Mouse (Mus musculus) stomach, postnatal 0 days (tissue): Measurements from ENCODE around the gene Ncstn. TPM values are rescaled to one million over a fixed set of nuclear protein-coding genes. Genes with fewer than 3 reads are reported as not detected.

Experiments
- ATAC-seq: fragments of 200-750 bp; cut with Nextera tagmentation; 2 replicates; pipeline ENCODE4 v1.8.0; 2017; ENCODE audit not compliant: low FRiP score, low TSS enrichment
- DNase-seq: peaks from one replicate; pipeline ENCODE4 v3.0.0-alpha.2; 2016; ENCODE audit warnings: low spot score
- H3K27ac ChIP-seq: fragments of 300-500 bp; sonication (generic); replicated peaks from 2 replicates; pipeline ENCODE4 v1.5.1; 2014; ENCODE audit warnings: mild to moderate bottlenecking, control low read depth
- H3K27me3 ChIP-seq: fragments of 300-500 bp; sonication (generic); 2 replicates; pipeline ENCODE4 v1.6.1; 2014; ENCODE audit warnings: low read length; ENCODE audit not compliant: control insufficient read depth, insufficient read depth
- H3K36me3 ChIP-seq: fragments of 300-500 bp; sonication (generic); 2 replicates; pipeline ENCODE4 v1.6.1; 2014; ENCODE audit warnings: low read length, mixed read lengths; ENCODE audit not compliant: control insufficient read depth, insufficient read depth
- H3K4me1 ChIP-seq: fragments of 300-500 bp; sonication (generic); replicated peaks from 2 replicates; pipeline ENCODE4 v1.6.1; 2014; ENCODE audit warnings: antibody characterized with exemption; ENCODE audit not compliant: control insufficient read depth, insufficient read depth
- H3K4me2 ChIP-seq: fragments of 300-500 bp; sonication (generic); replicated peaks from 2 replicates; pipeline ENCODE4 v1.6.1; 2014; ENCODE audit warnings: low read depth, mild to moderate bottlenecking, control low read depth, moderate library complexity
- H3K4me3 ChIP-seq: fragments of 300-500 bp; sonication (generic); 2 replicates; pipeline ENCODE4 v1.5.1; 2014; ENCODE audit warnings: low read depth, low read length, control low read depth
- H3K9ac ChIP-seq: fragments of 300-500 bp; sonication (generic); 2 replicates; pipeline ENCODE4 v1.6.1; 2014; ENCODE audit warnings: mild to moderate bottlenecking, low read length, control low read depth, mixed read lengths
- H3K9me3 ChIP-seq: fragments of 300-500 bp; sonication (generic); 2 replicates; pipeline ENCODE4 v1.6.1; 2016; ENCODE audit warnings: low read length; ENCODE audit not compliant: control insufficient read depth
- CTCF ChIP-seq: IDR thresholded peaks from 2 replicates; pipeline ENCODE4 v1.5.1; 2016; ENCODE audit warnings: antibody characterized with exemption, low read depth, mild to moderate bottlenecking, moderate library complexity
- EP300 ChIP-seq: optimal IDR thresholded peaks from 2 replicates; pipeline ENCODE3; 2016; ENCODE audit warnings: antibody characterized with exemption
- WGBS: fragments of 180-500 bp; shearing (Covaris S2); extraction: QIAGEN DNeasy Blood & Tissue Kit; methylation state at CpG from one replicate; pipeline ENCODE4 v1.1.7; 2014; 5-methylcytosine and 5-hydroxymethylcytosine counted together
- polyA plus RNA-seq: library from polyadenylated mRNA; unstranded; fragments of >200 nt; fragmentation: Nextera tagmentation; extraction: Ambion mirVana; gene quantifications from 2 replicates; pipeline ENCODE4 v1.2.1, GENCODE M21; 2015

Gene Ncstn
- polyA plus RNA-seq, 1 experiment from 2014 or later: 79.3 TPM

- 40% methylated on average over 13 of the region's 13 CpGs for WGBS
- Histone ChIP-seq H3K27me3 (peaks cover 4% of the 10 kb centered on the region; the same call in 1 of the 2 replicates), H3K4me2 (no peak overlapping the region), H3K9ac (no peak overlapping the region), H3K9me3 (no peaks in the 10 kb centered on the region), H3K4me1 (0 out of 2 replicates have a peak, but pooled peaks cover 4% of the 10 kb centered on the region), H3K27ac (no peak overlapping the region), H3K4me3 (no peak overlapping the region), H3K36me3 (no peaks in the 10 kb centered on the region)
- ATAC-seq (no peak), DNase-seq (no peak)
- TF ChIP-seq CTCF (no peak), EP300 (no peak)
Measured at GRCm38 (mm10) chr1:172049131-172049782, 33.3 kb downstream of the Ncstn start.

GRCm38 (mm10) chr1:172048241-172048734, 34.3 kb downstream of the Ncstn start:
- TF ChIP-seq EP300 (no peak), CTCF (no peak)
- Histone ChIP-seq H3K9me3 (no peaks in the 10 kb centered on the region), H3K27ac (no peak overlapping the region), H3K4me3 (no peak overlapping the region), H3K4me1 (no peaks in the 10 kb centered on the region), H3K9ac (no peak overlapping the region), H3K27me3 (no peaks in the 10 kb centered on the region), H3K36me3 (no peaks in the 10 kb centered on the region), H3K4me2 (no peak overlapping the region)
- 37% methylated on average over 5 of the region's 6 CpGs for WGBS
- DNase-seq (no peak), ATAC-seq (no peak)

- 11% methylated on average over 5 of the region's 5 CpGs for WGBS
- no peaks in the 10 kb centered on the region for H3K36me3 ChIP-seq
- no peak overlapping the region for H3K9ac ChIP-seq
- no peak overlapping the region for H3K4me2 ChIP-seq
- H3K9me3 ChIP-seq: no peaks in the 10 kb centered on the region
- peak; percentile 72 for DNase-seq
- H3K27me3 ChIP-seq: no peaks in the 10 kb centered on the region
- H3K27ac ChIP-seq: no peak overlapping the region
- ATAC-seq: peak; percentile 52; the same call in 1 of the 2 replicates
- H3K4me1 ChIP-seq: no peaks in the 10 kb centered on the region
- H3K4me3 ChIP-seq: no peak overlapping the region
- TF ChIP-seq CTCF (peak; percentile 89), EP300 (no peak)
Measured at GRCm38 (mm10) chr1:172046938-172047337, 35.7 kb downstream of the Ncstn start.

- no peak overlapping the region for H3K4me3 ChIP-seq
- no peaks in the 10 kb centered on the region for H3K4me1 ChIP-seq
- DNase-seq (no peak), ATAC-seq (no peak)
- 69% methylated on average over 8 of the region's 8 CpGs for WGBS
- no peak overlapping the region for H3K9ac ChIP-seq
- no peaks in the 10 kb centered on the region for H3K36me3 ChIP-seq
- no peak overlapping the region for H3K4me2 ChIP-seq
- no peak for TF ChIP-seq CTCF
- no peak for TF ChIP-seq EP300
- H3K9me3 ChIP-seq: no peaks in the 10 kb centered on the region
- H3K27ac ChIP-seq: no peak overlapping the region
- no peaks in the 10 kb centered on the region for H3K27me3 ChIP-seq
Measured at GRCm38 (mm10) chr1:172046410-172046809, 36.2 kb downstream of the Ncstn start.

GRCm38 (mm10) chr1:172029914-172030313, 52.7 kb downstream of the Ncstn start:
- TF ChIP-seq CTCF (no peak), EP300 (no peak)
- Histone ChIP-seq H3K27me3 (no peaks in the 10 kb centered on the region), H3K4me1 (peaks cover 6% of the 10 kb centered on the region; the same call in 1 of the 2 replicates), H3K27ac (no peak overlapping the region), H3K36me3 (no peaks in the 10 kb centered on the region), H3K4me3 (no peak overlapping the region), H3K4me2 (no peak overlapping the region), H3K9me3 (no peaks in the 10 kb centered on the region), H3K9ac (no peak overlapping the region)
- WGBS: 86% methylated on average over 2 of the region's 2 CpGs
- ATAC-seq (no peak), DNase-seq (no peak)

GRCm38 (mm10) chr1:172028394-172029275, 54.0 kb downstream of the Ncstn start, which contains the start of gene Vangl2:
Vangl2 (minus strand) TSS chr1:172028444.
- H3K4me3 ChIP-seq: peak within 1 kb of the TSS; percentile 87
- H3K4me2 ChIP-seq: peak within 1 kb of the TSS; percentile 82
- H3K27me3 ChIP-seq: no peaks in the 10 kb centered on the region
- H3K9me3 ChIP-seq: no peaks in the 10 kb centered on the region
- H3K36me3 ChIP-seq: no peaks in the 10 kb centered on the region
- H3K9ac ChIP-seq: peak within 1 kb of the TSS; percentile 78
- DNase-seq (no peak), ATAC-seq (no peak)
- H3K4me1 ChIP-seq: peaks cover 6% of the 10 kb centered on the region; the same call in 1 of the 2 replicates
- WGBS: 59% methylated on average over 21 of the region's 21 CpGs
- TF ChIP-seq CTCF: no peak
- no peak for TF ChIP-seq EP300
- peak within 1 kb of the TSS; percentile 82 for H3K27ac ChIP-seq
